Mouse (Mus musculus): ENCODE measurements around the gene N4bp1. TPM values are rescaled to one million over a fixed set of nuclear protein-coding genes. Genes with fewer than 3 reads are reported as not detected.

The N4bp1 gene
- polyA plus RNA-seq, 1 experiment, result 7.6 TPM

GRCm38 (mm10) chr8:86917689-86918088 lies 32.6 kb upstream of the N4bp1 start:
- no peaks in the 10 kb centered on the region for H3K79me2 ChIP-seq (ENCODE audit: control insufficient read depth, insufficient read depth)
- H3K27me3 ChIP-seq (ENCODE audit: control insufficient read depth, insufficient read depth, insufficient read length), result peaks cover 10% of the 10 kb centered on the region
- H3K4me3 ChIP-seq, result no peak overlapping the region
- TF ChIP-seq CEBPB (IDR thresholded peaks at IDR 0.05; ENCODE audit: insufficient read depth, poor library complexity, severe bottlenecking) (no peak), E2F4 (IDR thresholded peaks at IDR 0.05; ENCODE audit: insufficient read depth) (no peak), USF1 (IDR thresholded peaks at IDR 0.05; ENCODE audit: low read depth) (no peak)
- H3K4me2 ChIP-seq (ENCODE audit: low read depth), result no peak overlapping the region
- H3K36me3 ChIP-seq (ENCODE audit: control insufficient read depth, insufficient read depth), result no peaks in the 10 kb centered on the region
- H3ac ChIP-seq (ENCODE audit: control insufficient read depth, insufficient read length), result no peak overlapping the region

GRCm38 (mm10) chr8:86916369-86916768 lies 31.3 kb upstream of the N4bp1 start:
- no peak overlapping the region for H3ac ChIP-seq (ENCODE audit: control insufficient read depth, insufficient read length)
- H3K27me3 ChIP-seq (ENCODE audit: control insufficient read depth, insufficient read depth, insufficient read length), result peaks cover 10% of the 10 kb centered on the region
- TF ChIP-seq REST (IDR thresholded peaks at IDR 0.05; ENCODE audit: insufficient read depth, insufficient read length) (no peak), MYOG (IDR thresholded peaks at IDR 0.05; ENCODE audit: control insufficient read depth in 1 of 3, insufficient read depth in 1 of 3, insufficient read length in 2 of 3, low read depth in 2 of 3) (no peak), MYOD1 (IDR thresholded peaks at IDR 0.05; ENCODE audit: control insufficient read depth in 1 of 3, insufficient read length in 2 of 3, low read depth in 2 of 3) (no peak), TCF3 (IDR thresholded peaks at IDR 0.05; ENCODE audit: insufficient read length, low read depth) (no peak), POLR2AphosphoS2 (IDR thresholded peaks at IDR 0.05; ENCODE audit: insufficient read length, low read depth) (no peak), E2F4 (IDR thresholded peaks at IDR 0.05; ENCODE audit: insufficient read depth) (no peak), TCF12 (IDR thresholded peaks at IDR 0.05; ENCODE audit: insufficient read depth, poor library complexity, severe bottlenecking) (no peak), POLR2A (IDR thresholded peaks at IDR 0.05; ENCODE audit: insufficient read length, low read depth) (no peak), USF1 (IDR thresholded peaks at IDR 0.05; ENCODE audit: low read depth) (no peak), CEBPB (IDR thresholded peaks at IDR 0.05; ENCODE audit: insufficient read depth, poor library complexity, severe bottlenecking) (no peak)
- peak overlapping the region; percentile 24 for H3K4me2 ChIP-seq (ENCODE audit: low read depth)
- no peak overlapping the region for H3K4me3 ChIP-seq
- H3K79me2 ChIP-seq (ENCODE audit: control insufficient read depth, insufficient read depth), result no peaks in the 10 kb centered on the region
- H3K36me3 ChIP-seq (ENCODE audit: control insufficient read depth, insufficient read depth), result no peaks in the 10 kb centered on the region

- TF ChIP-seq SRF (IDR thresholded peaks at IDR 0.05; ENCODE audit: control insufficient read depth, insufficient read length, low read depth), result no peak
- TF ChIP-seq MAX (IDR thresholded peaks at IDR 0.05; ENCODE audit: low read depth), result no peak
- no peak for TF ChIP-seq POLR2A (IDR thresholded peaks at IDR 0.05; ENCODE audit: insufficient read length, low read depth)
- peak; percentile 13 for TF ChIP-seq USF1 (IDR thresholded peaks at IDR 0.05; ENCODE audit: low read depth)
- no peak for TF ChIP-seq TCF12 (IDR thresholded peaks at IDR 0.05; ENCODE audit: insufficient read depth, poor library complexity, severe bottlenecking)
- TF ChIP-seq TCF3 (IDR thresholded peaks at IDR 0.05; ENCODE audit: insufficient read length, low read depth), result no peak
- no peak for TF ChIP-seq E2F4 (IDR thresholded peaks at IDR 0.05; ENCODE audit: insufficient read depth)
- TF ChIP-seq CEBPB (IDR thresholded peaks at IDR 0.05; ENCODE audit: insufficient read depth, poor library complexity, severe bottlenecking), result no peak
- H3K4me3 ChIP-seq, result no peak overlapping the region
- H3K36me3 ChIP-seq (ENCODE audit: control insufficient read depth, insufficient read depth), result no peaks in the 10 kb centered on the region
- no peak overlapping the region for H3K4me2 ChIP-seq (ENCODE audit: low read depth)
- no peaks in the 10 kb centered on the region for H3K79me2 ChIP-seq (ENCODE audit: control insufficient read depth, insufficient read depth)
- H3K27me3 ChIP-seq (ENCODE audit: control insufficient read depth, insufficient read depth, insufficient read length), result peaks cover 9% of the 10 kb centered on the region
- no peak overlapping the region for H3ac ChIP-seq (ENCODE audit: control insufficient read depth, insufficient read length)
Measured at GRCm38 (mm10) chr8:86911136-86911535, 26.1 kb upstream of the N4bp1 start.

GRCm38 (mm10) chr8:86910250-86910649 lies 25.2 kb upstream of the N4bp1 start:
- H3K4me2 ChIP-seq (ENCODE audit: low read depth), result no peak overlapping the region
- H3K4me3 ChIP-seq, result no peak overlapping the region
- no peaks in the 10 kb centered on the region for H3K36me3 ChIP-seq (ENCODE audit: control insufficient read depth, insufficient read depth)
- peaks cover 9% of the 10 kb centered on the region for H3K27me3 ChIP-seq (ENCODE audit: control insufficient read depth, insufficient read depth, insufficient read length)
- H3ac ChIP-seq (ENCODE audit: control insufficient read depth, insufficient read length), result no peak overlapping the region
- TF ChIP-seq TCF12 (IDR thresholded peaks at IDR 0.05; ENCODE audit: insufficient read depth, poor library complexity, severe bottlenecking) (no peak), REST (IDR thresholded peaks at IDR 0.05; ENCODE audit: insufficient read depth, insufficient read length) (no peak), USF1 (IDR thresholded peaks at IDR 0.05; ENCODE audit: low read depth) (no peak), POLR2AphosphoS2 (IDR thresholded peaks at IDR 0.05; ENCODE audit: insufficient read length, low read depth) (no peak)
- H3K79me2 ChIP-seq (ENCODE audit: control insufficient read depth, insufficient read depth), result no peaks in the 10 kb centered on the region

- no peak for TF ChIP-seq TCF3 (IDR thresholded peaks at IDR 0.05; ENCODE audit: insufficient read length, low read depth)
- TF ChIP-seq TCF12 (IDR thresholded peaks at IDR 0.05; ENCODE audit: insufficient read depth, poor library complexity, severe bottlenecking), result no peak
- TF ChIP-seq CEBPB (IDR thresholded peaks at IDR 0.05; ENCODE audit: insufficient read depth, poor library complexity, severe bottlenecking), result no peak
- no peak for TF ChIP-seq POLR2AphosphoS2 (IDR thresholded peaks at IDR 0.05; ENCODE audit: insufficient read length, low read depth)
- TF ChIP-seq E2F4 (IDR thresholded peaks at IDR 0.05; ENCODE audit: insufficient read depth), result no peak
- TF ChIP-seq MYOG (IDR thresholded peaks at IDR 0.05; ENCODE audit: control insufficient read depth in 1 of 3, insufficient read depth in 1 of 3, insufficient read length in 2 of 3, low read depth in 2 of 3), result no peak
- no peak for TF ChIP-seq REST (IDR thresholded peaks at IDR 0.05; ENCODE audit: insufficient read depth, insufficient read length)
- no peak for TF ChIP-seq MYOD1 (IDR thresholded peaks at IDR 0.05; ENCODE audit: control insufficient read depth in 1 of 3, insufficient read length in 2 of 3, low read depth in 2 of 3)
- no peak for TF ChIP-seq SRF (IDR thresholded peaks at IDR 0.05; ENCODE audit: control insufficient read depth, insufficient read length, low read depth)
- TF ChIP-seq MAX (IDR thresholded peaks at IDR 0.05; ENCODE audit: low read depth), result no peak
- TF ChIP-seq USF1 (IDR thresholded peaks at IDR 0.05; ENCODE audit: low read depth), result no peak
- no peak for TF ChIP-seq POLR2A (IDR thresholded peaks at IDR 0.05; ENCODE audit: insufficient read length, low read depth)
- Histone ChIP-seq H3ac (ENCODE audit: control insufficient read depth, insufficient read length) (no peak overlapping the region), H3K27me3 (ENCODE audit: control insufficient read depth, insufficient read depth, insufficient read length) (peaks cover 20% of the 10 kb centered on the region), H3K79me2 (ENCODE audit: control insufficient read depth, insufficient read depth) (no peaks in the 10 kb centered on the region), H3K36me3 (ENCODE audit: control insufficient read depth, insufficient read depth) (no peaks in the 10 kb centered on the region), H3K4me2 (ENCODE audit: low read depth) (no peak overlapping the region), H3K4me3 (no peak overlapping the region)
Measured at GRCm38 (mm10) chr8:86908536-86908935, 23.5 kb upstream of the N4bp1 start.

All from myocyte (in vitro differentiated cells).